Comparison of ENCODE assay signal across 8 mouse cellular contexts in genomic region chr5:34635665-34636192, GRCm38 (mm10). TPM values are rescaled to one million over a fixed set of nuclear protein-coding genes. Genes with fewer than 3 reads are reported as not detected.
A peak's percentile ranks its signal among the peaks of the same experiment; 100 is the strongest.
DNase-seq lines count a peak whose midpoint lies in the region; ATAC-seq and TF ChIP-seq lines count a peak whose summit lies in the region.

No protein-coding gene starts in this region.

- TF ChIP-seq RAD21 in CH12.LX (IDR thresholded peaks at IDR 0.05; ENCODE audit: low read depth, low read length), result no peak

- H3K79me2 ChIP-seq in CH12.LX (replicated peaks; ENCODE audit: control insufficient read depth, extremely low read depth, insufficient read depth, poor library complexity, severe bottlenecking), result 0 out of 2 replicates have a peak, but pooled peaks cover 9% of the 10 kb centered on the region

- peaks cover 56 to 80% of the 10 kb centered on the region in 2 experiments for H3K36me3 ChIP-seq in CH12.LX (replicated peaks in 1 of 2; ENCODE audit: control insufficient read depth in 1 of 2, insufficient read depth in 1 of 2, low read length in 1 of 2)
- H3K36me3 ChIP-seq in embryonic facial prominence, embryonic 14.5 days (ENCODE audit: control insufficient read depth, insufficient read depth, low read length), result peaks cover 72% of the 10 kb centered on the region
- H3K36me3 ChIP-seq in intestine, postnatal 0 days (ENCODE audit: control insufficient read depth, insufficient read depth), result peaks cover 61% of the 10 kb centered on the region
- peaks cover 26% of the 10 kb centered on the region for H3K36me3 ChIP-seq in neural tube, embryonic 14.5 days (ENCODE audit: control insufficient read depth, insufficient read depth, low read length)

- peak overlapping the region; percentile 23 for H3K4me2 ChIP-seq in CH12.LX (ENCODE audit: insufficient read depth, low read depth, poor library complexity, severe bottlenecking)
- H3K4me2 ChIP-seq in embryonic facial prominence, embryonic 14.5 days (ENCODE audit: low read depth, low read length), result peak overlapping the region; percentile 70
- peak overlapping the region; percentile 95 for H3K4me2 ChIP-seq in intestine, postnatal 0 days (replicated peaks; ENCODE audit: low read depth)
- peak overlapping the region; percentile 82 for H3K4me2 ChIP-seq in neural tube, embryonic 14.5 days (ENCODE audit: low read depth, low read length)

- WGBS in embryonic facial prominence, embryonic 14.5 days, result 52% methylated on average over 10 of the region's 10 CpGs
- WGBS in intestine, postnatal 0 days, result 54% methylated on average over 10 of the region's 10 CpGs
- WGBS in neural tube, embryonic 14.5 days, result 66% methylated on average over 10 of the region's 10 CpGs

- dilution Hi-C loops in CH12.LX (cut with MboI; ENCODE audit: extremely low pct_ligation_motif_present, extremely low pct_unique_long_range_greater_than_20kb, low sequenced_read_pairs), result no loop called here

- peak overlapping the region; percentile 68 for H3K9ac ChIP-seq in CH12.LX (ENCODE audit: insufficient read depth, low read depth)
- peak overlapping the region; percentile 72 for H3K9ac ChIP-seq in embryonic facial prominence, embryonic 14.5 days (ENCODE audit: low read depth, low read length)
- H3K9ac ChIP-seq in intestine, postnatal 0 days (ENCODE audit: low read depth, low read length), result peak overlapping the region; percentile 54; the same call in 1 of the 2 replicates
- peak overlapping the region; percentile 13; the same call in 1 of the 2 replicates for H3K9ac ChIP-seq in neural tube, embryonic 14.5 days (replicated peaks; ENCODE audit: low read depth, low read length)

- H3K4me1 ChIP-seq in CH12.LX (ENCODE audit: control insufficient read depth in 1 of 2, insufficient read depth in 2 of 2), result peaks cover 7 to 26% of the 10 kb centered on the region in 2 experiments; a peak in 3 of 4 replicates
- peaks cover 6% of the 10 kb centered on the region for H3K4me1 ChIP-seq in embryonic facial prominence, embryonic 14.5 days (ENCODE audit: control insufficient read depth, insufficient read depth, low read length)
- H3K4me1 ChIP-seq in intestine, postnatal 0 days (replicated peaks; ENCODE audit: control insufficient read depth, insufficient read depth, low read length), result 0 out of 2 replicates have a peak, but pooled peaks cover 3% of the 10 kb centered on the region
- peaks cover 8% of the 10 kb centered on the region for H3K4me1 ChIP-seq in neural tube, embryonic 14.5 days (ENCODE audit: control insufficient read depth, insufficient read depth, low read length)

- ATAC-seq in embryonic facial prominence, embryonic 14.5 days (ENCODE audit: low read depth), result no peak
- ATAC-seq in intestine, postnatal 0 days, result no peak
- ATAC-seq in neural tube, embryonic 14.5 days (ENCODE audit: low read depth), result no peak
- no peak for ATAC-seq in granulocyte monocyte progenitor cell, adult 5-6 weeks (replicated peaks; ENCODE audit: poor library complexity, severe bottlenecking)

- no peak for TF ChIP-seq POLR2A in CH12.LX (IDR thresholded peaks at IDR 0.05; ENCODE audit: low read depth, low read length)

- no peak for TF ChIP-seq CTCF in CH12.LX (conservative IDR thresholded peaks at IDR 0.05 in 1 of 2, IDR thresholded peaks at IDR 0.05 in 1 of 2; ENCODE audit: low read depth in 2 of 2, low read length in 2 of 2)
- TF ChIP-seq CTCF in intestine, postnatal 0 days (IDR thresholded peaks at IDR 0.05; ENCODE audit: low read depth), result no peak

- in situ Hi-C loops in CH12.LX (cut with MboI; ENCODE audit: low pct_ligation_motif_present, low pct_unique_long_range_greater_than_20kb, low sequenced_read_pairs), result loop anchor here (5.0 kb wide), 1 partner anchor 108 kb away; the partner anchor contains the start of gene Sh3bp2

- H3K9me3 ChIP-seq in CH12.LX (replicated peaks; ENCODE audit: low read length), result no peaks in the 10 kb centered on the region
- H3K9me3 ChIP-seq in embryonic facial prominence, embryonic 14.5 days (ENCODE audit: control insufficient read depth, low read length), result no peaks in the 10 kb centered on the region
- no peaks in the 10 kb centered on the region for H3K9me3 ChIP-seq in intestine, postnatal 0 days (ENCODE audit: control insufficient read depth)
- H3K9me3 ChIP-seq in neural tube, embryonic 14.5 days (ENCODE audit: control insufficient read depth, low read length), result no peaks in the 10 kb centered on the region

- no peak overlapping the region for H3K27ac ChIP-seq in CH12.LX (ENCODE audit: insufficient read depth, low read depth)
- H3K27ac ChIP-seq in embryonic facial prominence, embryonic 14.5 days (replicated peaks; ENCODE audit: low read depth, low read length), result no peak overlapping the region
- no peak overlapping the region for H3K27ac ChIP-seq in intestine, postnatal 0 days (ENCODE audit: low read depth, low read length)
- no peak overlapping the region; the same call in 1 of the 2 replicates for H3K27ac ChIP-seq in neural tube, embryonic 14.5 days (ENCODE audit: low read depth, low read length)

- peak; percentile 94 for DNase-seq in heart, adult 11 months
- DNase-seq in heart, adult 8-10 months (ENCODE audit: low spot score), result no peak
- DNase-seq in CH12.LX (ENCODE audit: extremely low read depth), result no peak
- no peak for DNase-seq in embryonic facial prominence, embryonic 14.5 days (ENCODE audit: low spot score)
- no peak for DNase-seq in embryo, embryonic 11 days

- no peaks in the 10 kb centered on the region for H3K27me3 ChIP-seq in CH12.LX (replicated peaks)
- H3K27me3 ChIP-seq in embryonic facial prominence, embryonic 14.5 days (replicated peaks; ENCODE audit: control insufficient read depth, insufficient read depth, low read length), result no peaks in the 10 kb centered on the region
- no peaks in the 10 kb centered on the region for H3K27me3 ChIP-seq in intestine, postnatal 0 days (replicated peaks; ENCODE audit: control insufficient read depth, insufficient read depth, low read length)
- H3K27me3 ChIP-seq in neural tube, embryonic 14.5 days (ENCODE audit: control insufficient read depth, insufficient read depth, low read length), result no peaks in the 10 kb centered on the region

- no peak for TF ChIP-seq EP300 in CH12.LX (IDR thresholded peaks at IDR 0.05; ENCODE audit: low read length)

- peak overlapping the region; percentile 74 to 94 (median 75) for H3K4me3 ChIP-seq in CH12.LX (replicated peaks in 1 of 3; ENCODE audit: low read depth in 2 of 3, low read length in 2 of 3, poor library complexity in 1 of 3)
- peak overlapping the region; percentile 54 for H3K4me3 ChIP-seq in embryonic facial prominence, embryonic 14.5 days (ENCODE audit: low read depth, low read length)
- H3K4me3 ChIP-seq in intestine, postnatal 0 days (ENCODE audit: low read depth, low read length), result no peak overlapping the region
- peak overlapping the region; percentile 50; the same call in 1 of the 2 replicates for H3K4me3 ChIP-seq in neural tube, embryonic 14.5 days (ENCODE audit: low read depth, low read length)

TF ChIP-seq in CH12.LX, 34 proteins besides CTCF, POLR2A, EP300 and RAD21 (continues in another document):
- no peak for TF ChIP-seq CHD2 (IDR thresholded peaks at IDR 0.05; ENCODE audit: low read length)
- TF ChIP-seq IRF4 (IDR thresholded peaks at IDR 0.05; ENCODE audit: low read depth, low read length), result no peak
- TF ChIP-seq NELFE (IDR thresholded peaks at IDR 0.05; ENCODE audit: low read depth, low read length), result no peak
- no peak for TF ChIP-seq USF1 (IDR thresholded peaks at IDR 0.05; ENCODE audit: low read depth, low read length)
- TF ChIP-seq UBTF (IDR thresholded peaks at IDR 0.05; ENCODE audit: low read depth, low read length), result no peak
- no peak for TF ChIP-seq POLR2AphosphoS2 (IDR thresholded peaks at IDR 0.05; ENCODE audit: low read depth, low read length)
- no peak for TF ChIP-seq ETS1 (conservative IDR thresholded peaks at IDR 0.05; ENCODE audit: low read depth, low read length)
- no peak for TF ChIP-seq SMC3 (IDR thresholded peaks at IDR 0.05; ENCODE audit: low read depth, low read length)
- no peak for TF ChIP-seq ZC3H11A (IDR thresholded peaks at IDR 0.05; ENCODE audit: low read depth, low read length)

RNA-seq across cellular contexts. Expression of gene Mfsd10, which starts 1.3 kb away (rescaled TPM):
- 10 to 100 TPM in 3 of 4 experiments, 1 to 10 TPM in 1; 8.9 to 15.3 (median 11.0) TPM for total RNA-seq in heart, adult 8-10 months (2022)
- total RNA-seq in CH12.LX (2012; rRNA removed) (67.0 and 67.5 TPM in 2 replicates), CH12.LX (2014; rRNA removed) (40.4 and 42.1 TPM in 2 replicates)
- 78.6 and 92.6 TPM in 2 replicates for polyA plus RNA-seq in CH12.LX (2012; ENCODE audit: insufficient read length, low read depth)
- 117 and 124 TPM in 2 replicates for polyA plus RNA-seq in embryonic facial prominence, embryonic 14.5 days (2014; fragmentation: Nextera tagmentation; extraction: Ambion mirVana)
- 27.9 and 31.4 TPM in 2 replicates for polyA plus RNA-seq in intestine, postnatal 0 days (2015; fragmentation: Nextera tagmentation; extraction: Ambion mirVana)
- 74.1 and 84.9 TPM in 2 replicates for polyA plus RNA-seq in neural tube, embryonic 14.5 days (2014; fragmentation: Nextera tagmentation; extraction: Ambion mirVana)
- total RNA-seq in granulocyte monocyte progenitor cell, adult 5-6 weeks (2014; fragmentation: Nextera tagmentation), result 196 and 197 TPM in 2 replicates
- total RNA-seq in granulocyte monocyte progenitor cell, adult 5-6 weeks (2017), result 111 and 147 TPM in 2 replicates

RNA-seq across cellular contexts. Expression of gene Nop14, which starts 24.2 kb away (rescaled TPM):
- 10 to 100 TPM; 12.0 to 14.6 (median 12.8) TPM for total RNA-seq in heart, adult 8-10 months (2022)
- 46.1 and 51.0 TPM in 2 replicates for total RNA-seq in CH12.LX (2012; rRNA removed)
- total RNA-seq in CH12.LX (2014; rRNA removed), result 35.5 and 36.6 TPM in 2 replicates
- 101 and 109 TPM in 2 replicates for polyA plus RNA-seq in CH12.LX (2012; ENCODE audit: insufficient read length, low read depth)
- 22.7 and 24.6 TPM in 2 replicates for polyA plus RNA-seq in embryonic facial prominence, embryonic 14.5 days (2014; fragmentation: Nextera tagmentation; extraction: Ambion mirVana)
- 12.5 and 13.8 TPM in 2 replicates for polyA plus RNA-seq in intestine, postnatal 0 days (2015; fragmentation: Nextera tagmentation; extraction: Ambion mirVana)
- 21.2 and 22.8 TPM in 2 replicates for polyA plus RNA-seq in neural tube, embryonic 14.5 days (2014; fragmentation: Nextera tagmentation; extraction: Ambion mirVana)
- total RNA-seq in granulocyte monocyte progenitor cell, adult 5-6 weeks (2014; fragmentation: Nextera tagmentation), result 40.0 and 45.0 TPM in 2 replicates
- total RNA-seq in granulocyte monocyte progenitor cell, adult 5-6 weeks (2017), result 47.7 and 50.0 TPM in 2 replicates

RNA-seq across cellular contexts. Expression of gene Grk4, which starts 24.4 kb away (rescaled TPM):
- total RNA-seq in heart, adult 8-10 months (2022), result 1 to 10 TPM in 1 of 4 experiments, under 1 TPM in 3; 0.57 to 1.8 (median 0.69) TPM
- total RNA-seq in CH12.LX (2012; rRNA removed), result 0.63 and 0.76 TPM in 2 replicates
- total RNA-seq in CH12.LX (2014; rRNA removed), result 0.39 and 0.56 TPM in 2 replicates
- 0.81 and 1.4 TPM in 2 replicates for polyA plus RNA-seq in CH12.LX (2012; ENCODE audit: insufficient read length, low read depth)
- 2.2 and 2.3 TPM in 2 replicates for polyA plus RNA-seq in embryonic facial prominence, embryonic 14.5 days (2014; fragmentation: Nextera tagmentation; extraction: Ambion mirVana)
- polyA plus RNA-seq in intestine, postnatal 0 days (2015; fragmentation: Nextera tagmentation; extraction: Ambion mirVana), result 1.1 and 2.0 TPM in 2 replicates
- 2.9 and 5.3 TPM in 2 replicates for polyA plus RNA-seq in neural tube, embryonic 14.5 days (2014; fragmentation: Nextera tagmentation; extraction: Ambion mirVana)
- total RNA-seq in granulocyte monocyte progenitor cell, adult 5-6 weeks (2014; fragmentation: Nextera tagmentation), result 0.95 and 7.2 TPM in 2 replicates
- 1.2 and 1.4 TPM in 2 replicates for total RNA-seq in granulocyte monocyte progenitor cell, adult 5-6 weeks (2017)

Comparison
In these comparisons a context has a peak if more than half of its experiments do, and no peak if none do; other contexts are left out.
1. H3K4me2 ChIP-seq: peak in every context shown above with its lines; median percentile 95 in intestine, postnatal 0 days; 82 in neural tube, embryonic 14.5 days; 70 in embryonic facial prominence, embryonic 14.5 days; 23 in CH12.LX.
2. H3K9ac ChIP-seq: peak in every context shown above with its lines; median percentile 72 in embryonic facial prominence, embryonic 14.5 days; 68 in CH12.LX; 54 in intestine, postnatal 0 days; 13 in neural tube, embryonic 14.5 days.